Mouse (Mus musculus): ENCODE measurements around the gene Tcl1b3. TPM values are rescaled to one million over a fixed set of nuclear protein-coding genes. Genes with fewer than 3 reads are reported as not detected.
"Not testable (repeated sequence)": the region's sequence is repeated elsewhere in the genome, so short reads cannot be mapped to it uniquely, and the experiment has no call there.

The Tcl1b3 gene
- polyA plus RNA-seq, 1 experiment from 2014 or later = not detected

DNA sequence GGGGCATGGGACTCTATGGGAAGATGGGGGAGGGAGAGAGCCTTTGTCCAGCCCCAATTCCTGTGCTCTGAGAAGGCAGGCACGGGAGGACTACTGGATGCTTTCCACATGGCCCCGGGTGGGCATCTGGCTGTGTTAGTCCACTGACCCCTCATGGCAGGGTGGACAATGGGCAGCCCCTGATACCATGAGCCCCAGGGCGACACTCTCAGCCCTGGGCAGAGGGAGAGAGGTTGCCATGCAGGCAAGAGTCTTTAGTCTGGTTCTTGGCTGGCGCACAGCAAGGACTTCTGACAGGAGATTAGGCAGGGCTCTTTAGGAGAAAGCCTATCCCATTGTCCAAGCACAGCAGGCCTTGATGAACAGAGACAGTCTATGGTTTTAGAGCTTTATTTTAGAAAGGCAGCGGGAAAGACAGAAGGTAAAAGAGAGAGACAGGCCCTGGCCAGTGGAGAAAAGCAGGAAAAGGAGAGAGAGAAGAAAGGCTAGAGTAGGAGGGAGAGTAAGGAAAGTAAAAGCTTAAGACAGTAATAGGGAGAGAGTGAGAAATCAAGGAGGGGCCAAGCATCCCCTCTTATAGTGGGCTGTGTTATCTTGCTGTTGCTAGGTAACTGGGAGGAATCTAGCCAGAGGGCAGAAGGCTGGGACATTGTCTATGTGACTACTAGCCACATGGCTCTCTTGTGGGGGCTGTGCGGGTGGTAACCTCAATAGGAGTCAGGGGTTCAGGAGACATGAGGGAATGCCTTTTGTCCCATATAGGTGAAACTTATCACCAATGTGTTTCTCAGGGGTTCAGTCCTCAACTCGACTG is 9.0 kb downstream of the Tcl1b3 start:
- WGBS = 15% methylated on average over 7 of the region's 7 CpGs

DNA sequence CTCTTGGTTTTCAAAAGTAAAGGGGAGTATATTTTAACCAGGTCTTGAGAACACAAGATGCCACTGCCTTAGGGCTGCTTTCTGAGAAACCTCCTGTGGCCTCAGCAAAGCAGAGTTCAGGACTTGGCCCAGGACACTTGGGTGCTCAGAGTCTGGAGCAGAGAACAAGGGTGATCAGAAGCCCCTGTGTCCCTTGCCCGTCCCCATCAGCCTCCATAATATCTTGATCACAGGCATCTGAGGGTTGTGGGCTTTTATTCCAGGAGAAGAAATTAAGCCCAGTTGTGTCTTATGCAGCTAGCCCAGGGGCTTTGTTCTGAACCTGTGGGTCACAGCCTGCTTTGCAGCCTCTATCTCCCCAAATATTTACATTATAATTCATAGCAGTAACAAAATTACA is 10.8 kb downstream of the Tcl1b3 start, which contains the start of gene Tcl1b4:
Gene Tcl1b4 (plus strand): TSS at position 301 of the 400 bp plus-strand sequence.
- not testable (repeated sequence) for H3K9ac ChIP-seq; H3K27me3 ChIP-seq (replicated peaks); H3K9me3 ChIP-seq; H3K4me1 ChIP-seq; H3K4me2 ChIP-seq; H3K27ac ChIP-seq; H3K4me3 ChIP-seq; H3K36me3 ChIP-seq (replicated peaks); ATAC-seq (replicated peaks)
- WGBS = 93% methylated on average over 1 of the region's 1 CpGs

More for the DNA sequence above, 9.0 kb downstream of the Tcl1b3 start:
- H3K4me1 ChIP-seq; H3K9me3 ChIP-seq; H3K36me3 ChIP-seq (replicated peaks); H3K27me3 ChIP-seq (replicated peaks); H3K4me3 ChIP-seq; H3K9ac ChIP-seq; H3K4me2 ChIP-seq; ATAC-seq (replicated peaks): not testable (repeated sequence)
- H3K27ac ChIP-seq = peak overlapping the region; percentile 25; the same call in 1 of the 2 replicates

DNA sequence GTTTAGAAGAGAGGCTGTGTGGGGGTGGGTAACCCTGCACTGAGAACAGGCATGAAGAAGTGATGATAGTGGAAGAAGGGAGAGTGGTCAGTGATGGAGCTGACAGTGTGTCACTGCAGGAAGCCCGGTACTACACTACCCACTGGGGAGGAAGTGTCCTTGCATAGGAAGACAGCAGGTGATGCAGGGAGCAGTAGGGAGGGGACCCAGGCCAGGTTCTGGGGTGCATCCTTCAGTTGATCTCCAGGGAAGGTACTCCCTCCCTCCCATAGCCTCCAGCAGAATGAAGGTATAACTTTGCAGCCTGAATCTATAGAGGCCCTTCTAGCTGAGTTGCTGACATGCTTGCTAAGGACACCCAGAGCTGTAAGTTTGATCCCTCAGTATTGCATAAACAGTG is 16.2 kb downstream of the Tcl1b3 start:
- 67% methylated on average over 1 of the region's 1 CpGs for WGBS
- Histone ChIP-seq H3K4me1 (no peaks in the 10 kb centered on the region), H3K27me3 (replicated peaks) (no peaks in the 10 kb centered on the region), H3K4me3 (no peak overlapping the region), H3K27ac (no peak overlapping the region), H3K4me2 (no peak overlapping the region), H3K36me3 (replicated peaks) (no peaks in the 10 kb centered on the region), H3K9me3 (no peaks in the 10 kb centered on the region), H3K9ac (no peak overlapping the region)
- no peak for ATAC-seq (replicated peaks)

DNA sequence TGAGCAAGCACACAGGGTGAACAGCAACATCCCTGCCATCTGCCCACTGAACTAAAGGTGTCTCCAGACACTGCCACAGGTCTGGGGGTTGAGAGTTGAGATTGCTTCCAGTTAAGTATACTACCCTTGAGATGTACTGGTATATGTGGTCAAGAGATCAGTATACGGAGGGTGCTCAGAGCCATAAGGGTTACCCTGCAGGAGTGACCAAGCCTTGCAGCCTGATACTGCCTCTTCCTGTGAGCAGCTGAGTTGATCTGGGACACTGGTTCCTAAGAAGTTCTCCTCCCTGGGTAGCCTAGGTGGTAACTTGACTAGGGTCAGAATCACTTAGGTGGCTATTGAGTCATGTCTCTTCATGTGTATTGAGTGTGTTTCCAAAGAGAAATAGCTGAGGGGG is 17.6 kb downstream of the Tcl1b3 start:
- no peaks in the 10 kb centered on the region for H3K9me3 ChIP-seq
- no peaks in the 10 kb centered on the region for H3K4me1 ChIP-seq
- H3K36me3 ChIP-seq (replicated peaks) = no peaks in the 10 kb centered on the region
- H3K4me3 ChIP-seq = no peak overlapping the region
- H3K4me2 ChIP-seq = no peak overlapping the region
- no peak for ATAC-seq (replicated peaks)
- no peaks in the 10 kb centered on the region for H3K27me3 ChIP-seq (replicated peaks)
- 94% methylated on average over 1 of the region's 1 CpGs for WGBS
- H3K27ac ChIP-seq = no peak overlapping the region
- H3K9ac ChIP-seq = no peak overlapping the region

DNA sequence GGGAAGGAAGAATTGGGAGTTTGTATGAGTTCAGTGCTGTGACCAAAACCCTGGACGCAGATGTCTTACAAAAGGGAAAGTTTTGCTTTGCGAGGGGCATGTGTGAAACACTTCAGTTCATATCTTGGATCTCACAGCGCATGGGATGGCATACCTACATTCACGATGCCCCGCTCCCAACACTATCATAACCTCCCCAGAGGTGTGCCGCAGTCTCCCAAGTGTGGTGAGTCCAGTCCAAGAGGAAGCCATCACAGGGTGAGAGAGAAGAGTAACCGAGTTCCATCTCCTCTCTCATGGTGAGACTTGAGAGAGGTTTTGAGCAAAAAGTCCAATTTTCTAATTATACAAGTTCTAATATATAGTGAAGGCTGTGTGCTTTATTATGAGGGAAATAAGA is 18.4 kb downstream of the Tcl1b3 start:
- no peak overlapping the region for H3K4me2 ChIP-seq
- no peak for ATAC-seq (replicated peaks)
- no peak overlapping the region for H3K9ac ChIP-seq
- no peaks in the 10 kb centered on the region for H3K36me3 ChIP-seq (replicated peaks)
- no peaks in the 10 kb centered on the region for H3K9me3 ChIP-seq
- H3K27me3 ChIP-seq (replicated peaks) = no peaks in the 10 kb centered on the region
- no peaks in the 10 kb centered on the region for H3K4me1 ChIP-seq
- H3K27ac ChIP-seq = no peak overlapping the region
- WGBS = 93% methylated on average over 7 of the region's 7 CpGs
- no peak overlapping the region for H3K4me3 ChIP-seq

DNA sequence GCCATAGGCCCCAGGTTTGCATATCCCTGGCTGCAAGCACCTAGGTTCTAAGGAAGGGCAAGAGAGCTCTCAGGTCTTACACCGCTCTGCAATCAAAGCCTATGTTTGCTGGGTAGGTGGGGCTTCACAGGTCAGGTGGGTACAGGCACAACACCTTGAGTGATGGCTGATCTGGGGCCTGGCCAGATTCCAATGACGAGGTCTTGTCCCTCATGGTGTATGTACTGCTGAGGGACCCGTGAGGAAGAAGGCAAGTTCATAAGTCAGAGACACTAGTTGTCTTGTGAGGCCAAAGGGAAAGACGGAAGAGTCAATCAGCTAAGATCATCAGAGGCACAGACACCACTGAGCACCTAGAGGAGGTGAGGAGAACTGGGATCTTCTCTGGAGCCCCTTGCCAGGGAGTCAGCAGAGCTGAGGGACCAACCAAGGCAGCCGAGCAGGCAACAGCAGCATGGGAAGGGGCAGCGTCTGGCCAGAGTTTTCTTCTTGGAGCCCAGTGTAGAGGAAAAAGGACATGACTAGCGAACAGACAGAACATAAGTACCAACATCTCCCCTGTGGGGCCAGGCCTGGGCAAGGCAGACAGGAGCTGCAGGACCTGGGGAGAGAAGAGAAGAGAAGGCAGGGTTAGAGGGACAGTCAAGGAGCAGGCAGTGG is 26.4 kb downstream of the Tcl1b3 start:
- 89% methylated on average over 7 of the region's 7 CpGs for WGBS
- Histone ChIP-seq H3K36me3 (replicated peaks) (no peaks in the 10 kb centered on the region), H3K4me3 (no peak overlapping the region), H3K9me3 (no peaks in the 10 kb centered on the region), H3K4me1 (no peaks in the 10 kb centered on the region), H3K27me3 (replicated peaks) (no peaks in the 10 kb centered on the region), H3K9ac (no peak overlapping the region), H3K4me2 (no peak overlapping the region), H3K27ac (no peak overlapping the region)
- ATAC-seq (replicated peaks) = no peak

DNA sequence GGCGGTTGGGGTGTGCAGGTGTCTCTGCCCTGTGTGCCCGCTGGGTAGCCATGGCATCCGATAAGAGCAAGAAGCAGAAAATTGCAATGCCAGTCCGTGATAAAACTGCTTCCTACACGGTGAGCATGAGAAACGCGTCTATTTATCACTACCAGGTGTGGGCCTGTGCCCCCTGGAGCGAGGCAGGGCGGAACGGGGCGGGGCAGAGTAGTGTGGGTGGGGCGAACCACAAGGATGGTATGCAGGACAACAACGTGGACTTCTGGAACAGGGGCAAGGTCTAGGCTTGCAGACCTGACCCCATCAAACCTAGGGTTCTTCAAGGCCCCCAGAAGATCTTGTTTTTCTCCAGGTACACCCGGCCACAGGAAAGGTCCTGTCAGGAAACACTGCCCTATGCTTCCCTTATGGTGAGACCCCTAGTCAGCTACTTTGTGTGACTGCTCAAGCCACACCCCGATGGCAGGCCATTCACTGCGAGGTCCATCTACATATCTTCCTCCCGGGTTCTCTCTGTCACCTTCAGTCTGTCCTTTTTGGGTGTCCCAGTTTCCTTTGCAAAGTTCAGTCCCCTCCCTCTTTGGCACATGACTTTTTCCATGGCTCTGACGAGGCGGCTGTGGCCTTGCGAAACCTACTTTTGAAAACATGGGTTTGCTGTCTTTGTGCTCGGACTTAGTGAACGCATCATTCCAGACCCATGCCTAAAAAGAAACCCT is 31.9 kb downstream of the Tcl1b3 start, which contains the start of gene Tcl1:
Gene Tcl1 (minus strand): TSS at position 193 of the 719 bp plus-strand sequence.
- Histone ChIP-seq H3K4me2 (no peak within 1 kb of the TSS), H3K36me3 (replicated peaks) (no peaks in the 10 kb centered on the region), H3K4me3 (no peak within 1 kb of the TSS), H3K4me1 (no peaks in the 10 kb centered on the region), H3K27me3 (replicated peaks) (no peaks in the 10 kb centered on the region), H3K9ac (no peak within 1 kb of the TSS), H3K9me3 (no peaks in the 10 kb centered on the region), H3K27ac (no peak within 1 kb of the TSS)
- 92% methylated on average over 22 of the region's 22 CpGs for WGBS
- ATAC-seq (replicated peaks) = no peak

DNA sequence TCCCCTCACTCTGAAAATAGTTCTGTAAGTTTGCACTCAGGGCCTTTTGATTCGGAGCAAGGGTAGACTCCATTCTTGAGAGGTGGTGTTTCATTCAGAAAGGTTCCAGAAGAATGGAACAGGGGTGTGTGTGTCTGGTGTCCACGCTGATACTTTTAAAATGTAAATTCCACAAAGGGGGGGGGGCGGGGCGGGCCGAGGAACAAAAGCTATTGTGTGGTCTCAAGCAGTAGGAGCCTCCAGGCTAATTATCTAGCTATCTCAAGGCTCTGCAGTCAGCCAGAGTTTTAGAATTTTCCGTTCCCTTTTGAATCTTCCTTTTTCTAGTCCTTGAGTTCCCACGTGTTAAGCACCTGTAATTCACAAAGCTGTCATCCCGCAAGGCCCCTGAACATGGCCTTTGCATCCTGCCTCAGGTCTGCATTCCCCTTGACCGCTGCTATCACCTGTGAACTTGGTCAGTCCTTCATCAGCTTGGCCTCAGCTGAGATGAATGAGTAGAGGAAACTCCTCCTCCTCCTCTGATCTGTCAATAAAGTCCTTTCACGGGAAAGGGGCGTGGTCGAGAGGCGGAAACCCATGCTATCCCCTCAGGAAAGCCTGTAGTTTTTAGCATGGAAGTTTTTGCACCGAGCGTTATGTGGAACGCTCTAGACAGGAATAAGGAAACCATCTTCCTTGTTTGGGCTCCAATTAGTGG is 33.9 kb downstream of the Tcl1b3 start:
- Histone ChIP-seq H3K4me3 (no peak overlapping the region), H3K4me1 (no peaks in the 10 kb centered on the region), H3K9ac (no peak overlapping the region), H3K36me3 (replicated peaks) (no peaks in the 10 kb centered on the region), H3K27ac (no peak overlapping the region), H3K4me2 (no peak overlapping the region), H3K9me3 (no peaks in the 10 kb centered on the region), H3K27me3 (replicated peaks) (no peaks in the 10 kb centered on the region)
- 46% methylated on average over 16 of the region's 16 CpGs for WGBS
- ATAC-seq (replicated peaks) = no peak

DNA sequence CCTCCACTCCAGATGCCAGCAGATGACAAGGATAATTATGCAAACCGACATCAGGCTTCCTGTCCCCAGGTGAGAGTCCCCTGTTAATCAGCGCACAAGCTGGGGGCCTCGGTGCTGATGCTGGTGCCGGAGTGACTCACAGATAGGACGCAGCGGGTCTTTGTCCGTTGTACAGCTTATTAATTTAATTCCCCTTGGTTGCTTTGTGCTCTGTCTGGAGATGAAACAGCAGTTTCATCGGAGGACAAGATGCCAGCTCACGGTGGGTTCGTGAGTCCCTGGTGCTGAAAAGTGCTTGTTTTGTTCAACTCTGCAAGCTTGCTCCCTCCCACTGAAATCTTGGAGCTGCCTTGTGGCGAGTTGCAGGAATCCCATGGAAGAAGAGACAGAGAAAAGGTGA is 43.5 kb downstream of the Tcl1b3 start:
- Histone ChIP-seq H3K4me1 (peaks cover 23% of the 10 kb centered on the region), H3K27ac (no peak overlapping the region), H3K4me3 (no peak overlapping the region), H3K4me2 (peak overlapping the region; percentile 31; the same call in 1 of the 2 replicates), H3K9ac (no peak overlapping the region), H3K27me3 (replicated peaks) (no peaks in the 10 kb centered on the region), H3K36me3 (replicated peaks) (no peaks in the 10 kb centered on the region), H3K9me3 (no peaks in the 10 kb centered on the region)
- WGBS = 36% methylated on average over 11 of the region's 11 CpGs
- ATAC-seq (replicated peaks) = no peak

DNA sequence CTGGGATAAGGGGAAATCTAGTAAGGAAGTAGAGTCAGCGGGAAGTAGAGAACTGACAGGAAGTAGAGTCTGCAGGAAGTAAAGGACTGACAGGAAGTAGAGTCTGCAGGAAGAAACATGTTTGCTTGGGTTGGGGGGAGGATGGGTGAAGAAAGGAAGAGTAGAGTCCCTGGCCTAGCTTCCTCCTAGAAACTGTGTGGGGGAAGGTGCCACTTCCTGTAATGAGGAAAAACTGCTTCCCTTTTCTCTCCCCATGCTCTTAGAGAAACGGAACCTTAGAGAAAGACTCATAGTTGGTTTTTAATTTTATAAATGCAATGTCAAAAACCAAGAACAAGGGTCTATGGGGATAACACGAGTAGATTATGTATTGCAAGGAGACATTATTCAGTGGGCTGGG is 44.2 kb downstream of the Tcl1b3 start:
- Histone ChIP-seq H3K27me3 (replicated peaks) (no peaks in the 10 kb centered on the region), H3K36me3 (replicated peaks) (no peaks in the 10 kb centered on the region), H3K27ac (no peak overlapping the region), H3K4me3 (no peak overlapping the region), H3K9me3 (no peaks in the 10 kb centered on the region), H3K9ac (no peak overlapping the region), H3K4me1 (peaks cover 26% of the 10 kb centered on the region), H3K4me2 (no peak overlapping the region)
- ATAC-seq (replicated peaks) = no peak
- 85% methylated on average over 3 of the region's 3 CpGs for WGBS

DNA sequence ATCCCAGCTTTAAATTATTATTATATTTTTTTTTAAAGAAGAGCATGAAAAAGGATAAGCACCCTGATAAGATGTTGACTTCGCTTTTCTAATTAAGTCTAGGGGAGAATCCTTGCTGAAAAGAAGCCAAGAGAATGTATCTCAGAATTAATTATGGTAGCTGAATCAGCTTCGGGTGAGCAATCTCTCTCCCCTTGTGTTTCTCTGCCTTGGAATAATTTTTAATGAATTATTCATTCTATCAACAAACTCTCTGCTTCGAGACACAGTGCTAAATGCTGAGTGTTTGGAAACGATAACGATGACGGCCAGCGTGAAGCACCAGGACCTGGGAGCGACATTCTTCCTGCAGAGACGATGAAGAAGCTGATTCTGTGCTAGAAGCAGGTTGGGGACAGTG is 48.2 kb downstream of the Tcl1b3 start:
- Histone ChIP-seq H3K4me1 (peaks cover 24% of the 10 kb centered on the region), H3K9me3 (no peaks in the 10 kb centered on the region), H3K9ac (no peak overlapping the region), H3K4me3 (no peak overlapping the region), H3K27ac (peak overlapping the region; percentile 69), H3K36me3 (replicated peaks) (no peaks in the 10 kb centered on the region), H3K4me2 (peak overlapping the region; percentile 10; the same call in 1 of the 2 replicates), H3K27me3 (replicated peaks) (no peaks in the 10 kb centered on the region)
- 40% methylated on average over 9 of the region's 9 CpGs for WGBS
- ATAC-seq (replicated peaks) = peak; percentile 65

Data from midbrain, embryonic 15.5 days (tissue).